Mouse (Mus musculus) thymus, postnatal 36 days (tissue): Measurements from ENCODE around the gene Olfr47.
"Not testable (repeated sequence)": the region's sequence is repeated elsewhere in the genome, so short reads cannot be mapped to it uniquely, and the experiment has no call there.

Source experiments
- DNase-seq, 2 experiments: peaks; one replicate each; pipeline ENCODE4 v3.0.0; 2022; ENCODE audit warnings: mixed read lengths in 2 of 2

Olfr47 gene

DNA sequence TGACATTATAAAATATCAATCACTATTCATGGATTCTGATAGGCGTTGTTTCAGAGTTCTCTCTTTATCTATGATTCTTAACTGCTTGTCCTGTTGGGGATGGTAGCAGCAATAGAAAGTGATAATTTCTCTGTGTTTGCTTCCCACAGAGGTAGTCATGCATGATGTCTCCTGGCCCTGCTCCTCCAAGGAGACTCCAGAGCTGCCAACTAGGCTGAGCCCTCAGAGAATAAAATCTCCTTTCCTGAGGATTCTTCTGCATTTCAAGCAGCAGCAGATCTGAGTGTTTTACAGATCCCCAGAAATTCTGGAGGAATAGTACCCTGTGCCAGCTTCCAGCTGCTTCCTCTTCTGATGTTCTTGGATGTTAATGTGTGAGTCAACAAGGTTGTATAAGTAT lies at the start of gene Olfr47:
Gene Olfr47 (plus strand): TSS at position 275 of the 400 bp plus-strand sequence.
- not testable (repeated sequence) for DNase-seq

- no peak for DNase-seq
Measured at GRCm38 (mm10) chr6:43190986-43191385, 40.3 kb upstream of the Olfr47 start.

- no peak for DNase-seq
Measured at GRCm38 (mm10) chr6:43196781-43197180, 34.5 kb upstream of the Olfr47 start, which contains the start of gene Olfr435. Gene Olfr435 (plus strand): TSS chr6:43197146.

GRCm38 (mm10) chr6:43198094-43198493 lies 33.2 kb upstream of the Olfr47 start:
- no peak for DNase-seq

DNA sequence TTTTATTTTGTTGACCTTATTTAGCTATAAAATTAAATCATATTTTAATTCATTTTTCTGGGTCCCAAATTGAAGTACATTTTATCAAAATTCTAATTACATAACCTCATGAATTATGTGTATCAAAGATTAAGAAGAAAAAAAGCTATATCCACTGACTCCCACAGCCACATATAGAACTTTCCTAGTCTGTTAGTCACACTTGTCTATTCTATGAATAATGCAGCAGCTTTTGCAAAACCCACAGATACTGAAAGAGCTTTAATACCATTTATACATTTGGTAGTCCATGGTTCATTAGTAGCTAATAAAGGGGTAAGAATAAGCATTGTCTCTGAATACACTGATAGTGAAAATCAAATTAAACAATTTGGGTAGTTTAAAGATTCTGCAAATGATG lies 28.5 kb upstream of the Olfr47 start:
- no peak for DNase-seq

GRCm38 (mm10) chr6:43205355-43205754 lies 26.0 kb upstream of the Olfr47 start:
- no peak for DNase-seq

- not testable (repeated sequence) for DNase-seq
Measured at GRCm38 (mm10) chr6:43212873-43213272, 18.5 kb upstream of the Olfr47 start, which contains the start of gene Olfr434. Gene Olfr434 (plus strand): TSS chr6:43213021.

GRCm38 (mm10) chr6:43242061-43242460 lies 10.7 kb downstream of the Olfr47 start:
- no peak for DNase-seq

DNA sequence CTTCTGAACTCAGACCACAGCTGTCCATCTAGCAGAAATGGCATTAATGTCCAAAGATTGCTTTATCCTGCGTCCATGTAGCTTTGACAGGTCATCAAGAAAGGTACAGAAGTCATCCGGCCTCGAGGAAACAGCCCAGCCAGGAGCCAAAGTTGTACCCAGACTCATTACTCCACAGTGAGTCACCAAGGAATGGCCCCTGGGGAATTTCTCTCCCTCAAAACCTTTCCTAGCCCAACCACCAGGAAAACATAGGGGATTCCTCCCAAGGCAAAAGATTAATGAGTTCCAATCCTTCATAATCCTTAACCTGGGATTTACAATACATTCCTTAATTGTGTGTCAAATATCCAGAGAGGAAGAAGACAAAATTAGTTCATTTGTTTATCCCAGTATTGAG lies 16.1 kb downstream of the Olfr47 start:
- no peak for DNase-seq

GRCm38 (mm10) chr6:43252994-43253393 lies 21.7 kb downstream of the Olfr47 start:
- no peak for DNase-seq

DNA sequence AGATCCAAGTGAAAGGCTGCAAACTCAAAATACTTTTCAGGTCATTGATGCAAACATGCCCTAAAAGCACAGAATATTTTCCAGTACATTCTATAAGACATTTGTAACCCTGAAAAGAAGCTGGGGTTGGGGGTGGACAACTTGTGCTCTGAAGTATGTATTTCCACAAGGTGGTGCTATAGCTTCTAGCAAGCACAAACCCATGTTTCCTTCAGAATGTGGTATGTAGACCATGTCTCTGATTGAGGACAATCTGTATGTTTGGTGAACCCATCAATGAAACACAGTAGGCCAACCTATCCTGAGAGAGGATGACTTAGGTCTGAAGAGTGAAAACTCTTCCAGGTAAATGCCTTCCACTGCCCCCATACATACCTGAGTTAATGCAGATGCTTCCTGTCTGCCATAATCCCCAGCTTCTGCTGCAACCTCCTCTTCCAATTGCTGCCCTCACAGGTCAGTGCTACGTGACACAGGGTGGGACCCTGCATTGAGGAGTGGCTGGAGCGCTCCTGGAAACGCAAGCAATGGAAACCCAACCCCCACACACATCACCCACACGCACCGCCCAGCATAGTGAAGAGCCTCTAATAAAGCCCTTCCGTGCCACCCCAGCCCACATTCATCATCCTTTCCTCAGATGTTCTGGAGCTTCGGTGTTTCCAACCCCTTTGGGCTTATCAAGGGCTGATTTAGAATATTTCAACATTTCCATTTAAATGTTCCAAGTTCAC lies 23.0 kb downstream of the Olfr47 start:
- DNase-seq: no peak

GRCm38 (mm10) chr6:43260756-43261155 lies 29.4 kb downstream of the Olfr47 start:
- no peak for DNase-seq

DNA sequence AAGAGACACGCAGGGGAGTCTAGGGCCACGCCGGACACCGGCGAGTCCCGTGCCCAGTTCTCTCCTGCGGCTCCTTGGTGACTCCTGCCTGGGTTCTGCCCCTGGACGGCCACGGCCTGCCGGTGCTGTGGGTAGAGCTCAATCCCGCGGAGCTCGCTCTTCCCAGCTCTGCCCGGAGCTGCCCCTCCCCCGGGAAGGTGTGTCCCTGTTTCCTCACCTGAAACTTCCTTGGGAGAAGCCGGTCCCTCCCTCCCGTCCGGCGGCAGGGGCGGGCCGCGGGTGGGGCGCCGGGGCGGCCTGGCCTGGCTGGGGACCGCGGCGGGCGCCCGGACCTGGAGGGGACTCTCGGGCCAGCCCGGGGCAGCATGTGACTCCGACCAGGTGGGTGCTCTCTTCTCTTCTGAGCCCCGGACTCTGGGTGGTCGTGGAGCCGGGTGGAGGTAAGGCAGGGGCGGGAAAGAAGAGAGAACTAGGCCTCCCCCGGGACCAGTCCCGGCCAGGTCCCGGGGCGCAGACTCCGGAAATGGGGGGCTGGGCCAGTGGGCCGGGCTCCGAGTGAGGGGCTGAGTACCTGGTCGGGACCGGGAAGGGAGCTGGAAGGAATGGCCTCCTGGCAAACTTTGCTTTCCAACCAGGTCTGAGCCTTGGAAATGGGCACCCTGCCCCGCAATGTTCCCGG lies 34.2 kb downstream of the Olfr47 start, which contains the start of gene Arhgef5:
Gene Arhgef5 (plus strand): TSS at position 220 of the 679 bp plus-strand sequence.
- peak; percentile 48 to 57 for DNase-seq

- DNase-seq: peak; percentile 14 to 20
Measured at GRCm38 (mm10) chr6:43266356-43266755, 35.0 kb downstream of the Olfr47 start.

GRCm38 (mm10) chr6:43272597-43272996 lies 41.3 kb downstream of the Olfr47 start:
- no peak for DNase-seq

- no peak for DNase-seq
Measured at GRCm38 (mm10) chr6:43274123-43274522, 42.8 kb downstream of the Olfr47 start.

DNA sequence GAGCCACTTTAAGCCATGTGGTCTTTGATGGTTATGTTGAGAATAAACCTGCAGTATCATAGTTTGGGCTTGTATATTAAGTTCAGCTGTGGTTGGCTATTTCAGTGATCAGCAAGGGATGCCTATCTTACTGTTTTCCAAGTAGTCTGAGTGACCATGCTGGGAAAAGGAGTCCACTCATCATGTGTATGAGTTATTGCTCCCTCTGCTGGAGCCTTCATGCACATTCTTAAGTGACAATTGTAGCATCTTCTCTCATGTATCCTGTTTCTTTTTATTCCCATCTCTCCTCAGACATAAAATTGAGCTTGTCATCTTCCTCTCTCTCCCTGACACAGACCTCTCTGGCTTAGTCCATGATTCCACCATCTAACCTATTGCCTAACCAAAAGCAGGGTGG lies 46.9 kb downstream of the Olfr47 start:
- no peak for DNase-seq

DNA sequence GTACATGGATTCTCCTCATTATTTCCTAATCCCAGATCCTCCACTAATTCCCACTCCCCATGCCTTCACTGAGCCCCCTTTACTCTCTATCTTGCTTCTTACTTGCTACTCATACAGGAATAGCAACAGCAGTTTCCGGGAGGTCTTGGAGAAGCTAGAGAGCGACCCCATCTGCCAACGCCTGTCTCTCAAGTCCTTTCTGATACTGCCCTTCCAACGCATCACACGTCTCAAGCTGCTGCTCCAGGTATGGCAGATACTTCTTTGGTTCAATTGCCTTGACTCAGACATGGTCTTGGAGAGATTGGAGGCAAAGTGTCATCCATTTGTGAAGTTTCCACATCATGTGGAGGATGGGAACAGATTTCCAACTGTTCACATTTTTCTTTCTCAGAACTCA lies 49.2 kb downstream of the Olfr47 start:
- no peak for DNase-seq
